Mouse (Mus musculus): ENCODE results near the gene Shcbp1l.
"Not testable (repeated sequence)": the region's sequence is repeated elsewhere in the genome, so short reads cannot be mapped to it uniquely, and the experiment has no call there.

Gene Shcbp1l

GRCm38 (mm10) chr1:153417805-153418204 lies 7.2 kb upstream of the Shcbp1l start:
- ATAC-seq (ENCODE audit: low TSS enrichment) = not testable (repeated sequence)

- 0 out of 2 replicates have a peak, but pooled peaks have one; percentile 16 for ATAC-seq (ENCODE audit: low TSS enrichment)
Observed at GRCm38 (mm10) chr1:153424271-153424670, 691 bp upstream of the Shcbp1l start.

GRCm38 (mm10) chr1:153431158-153431557 lies 6.2 kb downstream of the Shcbp1l start:
- ATAC-seq (ENCODE audit: low TSS enrichment) = no peak

- ATAC-seq (ENCODE audit: low TSS enrichment) = no peak
Observed at GRCm38 (mm10) chr1:153431701-153432100, 6.7 kb downstream of the Shcbp1l start.

GRCm38 (mm10) chr1:153432329-153432728 lies 7.4 kb downstream of the Shcbp1l start:
- ATAC-seq (ENCODE audit: low TSS enrichment) = no peak

- ATAC-seq (ENCODE audit: low TSS enrichment) = no peak; the same call in 1 of the 2 replicates
Observed at GRCm38 (mm10) chr1:153433851-153434589, 9.1 kb downstream of the Shcbp1l start.

- no peak for ATAC-seq (ENCODE audit: low TSS enrichment)
Observed at GRCm38 (mm10) chr1:153437536-153437935, 12.6 kb downstream of the Shcbp1l start.

- ATAC-seq (ENCODE audit: low TSS enrichment) = peak; percentile 96
Observed at GRCm38 (mm10) chr1:153440752-153441151, 15.8 kb downstream of the Shcbp1l start.

GRCm38 (mm10) chr1:153441656-153442055 lies 16.7 kb downstream of the Shcbp1l start:
- ATAC-seq (ENCODE audit: low TSS enrichment) = no peak

GRCm38 (mm10) chr1:153443019-153443418 lies 18.1 kb downstream of the Shcbp1l start:
- ATAC-seq (ENCODE audit: low TSS enrichment) = no peak

GRCm38 (mm10) chr1:153443632-153444031 lies 18.7 kb downstream of the Shcbp1l start:
- ATAC-seq (ENCODE audit: low TSS enrichment) = no peak

- no peak for ATAC-seq (ENCODE audit: low TSS enrichment)
Observed at GRCm38 (mm10) chr1:153446120-153446831, 21.3 kb downstream of the Shcbp1l start.

GRCm38 (mm10) chr1:153451237-153452154 lies 26.5 kb downstream of the Shcbp1l start:
- peak; percentile 82 for ATAC-seq (ENCODE audit: low TSS enrichment)

- ATAC-seq (ENCODE audit: low TSS enrichment) = no peak
Observed at GRCm38 (mm10) chr1:153453146-153453642, 28.2 kb downstream of the Shcbp1l start.

GRCm38 (mm10) chr1:153456137-153456536 lies 31.2 kb downstream of the Shcbp1l start:
- ATAC-seq (ENCODE audit: low TSS enrichment) = no peak

- ATAC-seq (ENCODE audit: low TSS enrichment) = no peak
Observed at GRCm38 (mm10) chr1:153461796-153462195, 36.8 kb downstream of the Shcbp1l start.

GRCm38 (mm10) chr1:153479296-153479695 lies 54.3 kb downstream of the Shcbp1l start:
- no peak for ATAC-seq (ENCODE audit: low TSS enrichment)

- ATAC-seq (ENCODE audit: low TSS enrichment) = peak; percentile 59; the same call in 1 of the 2 replicates
Observed at GRCm38 (mm10) chr1:153480386-153481024, 55.5 kb downstream of the Shcbp1l start.

- no peak for ATAC-seq (ENCODE audit: low TSS enrichment)
Observed at GRCm38 (mm10) chr1:153481025-153481412, 56.1 kb downstream of the Shcbp1l start.

- no peak for ATAC-seq (ENCODE audit: low TSS enrichment)
Observed at GRCm38 (mm10) chr1:153485201-153485796, 60.3 kb downstream of the Shcbp1l start.

- not testable (repeated sequence) for ATAC-seq (ENCODE audit: low TSS enrichment)
Observed at GRCm38 (mm10) chr1:153486120-153486519, 61.2 kb downstream of the Shcbp1l start.
